Mouse (Mus musculus) thymus, postnatal 10 days (tissue): ENCODE measurements around the gene Krtap4-1.
"Not testable (repeated sequence)": the region's sequence is repeated elsewhere in the genome, so short reads cannot be mapped to it uniquely, and the experiment has no call there.

Source experiments
- DNase-seq, 2 experiments: peaks; one replicate each; pipeline ENCODE4 v3.0.0; 2021; ENCODE audit warnings: low spot score in 2 of 2

The Krtap4-1 gene

GRCm38 (mm10) chr11:99628138-99628537 lies at the start of gene Krtap4-1:
Krtap4-1 (minus strand) TSS chr11:99628238.
- no peak for DNase-seq

DNA sequence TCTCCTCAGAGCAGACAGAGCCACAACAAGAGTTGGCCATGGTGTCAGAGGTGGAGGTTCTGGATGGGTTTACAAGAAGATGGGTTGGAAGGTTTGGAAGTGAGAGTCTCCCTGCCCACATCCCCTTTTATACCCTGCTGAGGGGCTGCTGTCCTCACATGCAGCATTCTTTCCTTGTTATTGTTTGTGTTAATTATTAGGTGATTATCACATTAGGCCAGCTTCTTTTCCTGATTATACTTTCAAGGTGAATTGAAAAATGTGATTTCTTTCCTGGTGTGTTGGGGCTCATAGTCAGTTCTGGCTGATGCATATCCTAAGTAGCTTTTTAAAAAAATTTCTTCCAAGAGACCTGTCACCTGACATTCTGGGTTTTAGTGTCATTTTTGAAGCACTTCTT lies 37.8 kb upstream of the Krtap4-1 start, which contains the start of gene Krtap4-6:
Gene Krtap4-6 (minus strand): TSS at position 101 of the 400 bp plus-strand sequence.
- DNase-seq, result no peak

DNA sequence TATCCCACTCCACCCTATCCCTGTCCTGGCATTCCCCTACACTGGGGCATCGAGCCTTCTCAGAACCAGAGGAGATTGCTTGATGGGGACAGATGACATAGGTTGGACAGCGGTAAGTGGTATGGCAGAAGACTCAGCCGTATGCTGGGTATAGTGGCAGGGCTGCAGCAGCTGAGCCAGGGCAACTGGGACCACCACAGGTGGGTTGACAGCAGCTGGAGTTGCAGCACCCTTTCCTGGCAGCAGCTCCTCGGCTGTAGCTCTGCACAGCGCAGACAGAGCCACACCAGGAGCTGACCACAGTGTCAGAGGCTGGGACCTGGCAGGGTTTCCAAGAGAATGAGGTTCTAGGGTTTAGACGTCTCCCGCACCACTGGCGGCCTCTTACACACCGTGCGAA lies 34.8 kb upstream of the Krtap4-1 start:
- DNase-seq, result no peak

- no peak for DNase-seq
Observed at GRCm38 (mm10) chr11:99659256-99659655, 31.2 kb upstream of the Krtap4-1 start.

DNA sequence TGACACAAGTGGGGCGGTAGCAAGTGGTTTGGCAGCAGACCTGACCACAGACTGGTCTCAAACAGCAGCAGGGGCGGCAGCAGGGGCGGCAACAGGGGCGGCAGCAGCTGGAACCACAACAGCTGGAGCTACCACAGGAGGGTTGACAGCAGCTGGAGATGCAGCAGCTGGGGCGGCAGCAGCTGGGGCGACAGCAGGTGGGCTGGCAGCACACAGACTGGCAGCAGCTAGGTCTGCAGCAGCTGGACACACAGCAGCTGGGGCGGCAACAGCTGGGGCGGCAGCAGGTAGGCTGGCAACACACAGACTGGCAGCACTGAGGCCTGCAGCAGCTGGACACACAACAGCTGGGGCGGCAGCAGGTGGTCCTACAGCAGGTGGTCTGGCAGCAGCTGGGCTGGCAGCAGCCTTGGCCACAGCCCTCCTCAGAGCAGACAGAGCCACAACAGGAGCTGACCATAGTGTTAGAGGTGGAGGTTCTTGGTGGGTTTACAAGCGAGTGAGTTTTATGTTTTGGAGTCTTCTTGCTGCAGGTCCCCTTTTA lies 30.5 kb upstream of the Krtap4-1 start, which contains the start of gene Gm11563:
Gene Gm11563 (minus strand): TSS at position 494 of the 544 bp plus-strand sequence.
- not testable (repeated sequence) for DNase-seq

DNA sequence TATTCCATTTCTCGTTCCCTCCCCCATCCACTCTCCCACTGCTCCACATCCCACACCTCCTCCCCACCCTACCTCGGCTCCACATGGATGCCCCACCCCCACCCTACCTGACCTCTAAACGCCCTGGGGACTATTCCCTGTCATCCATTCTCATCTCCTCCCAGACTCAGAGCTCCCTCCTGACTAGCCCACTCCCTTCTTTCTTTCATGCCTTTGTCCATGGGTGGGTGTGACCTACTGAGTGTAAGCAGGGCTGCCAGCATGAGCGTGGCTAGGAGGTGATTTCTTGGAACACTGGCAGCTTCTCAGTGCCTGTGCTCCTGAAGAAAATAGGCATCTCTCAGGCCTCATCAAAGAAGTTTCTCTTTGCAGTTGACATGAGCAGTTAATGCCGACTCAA lies 29.0 kb upstream of the Krtap4-1 start:
- no peak for DNase-seq

DNA sequence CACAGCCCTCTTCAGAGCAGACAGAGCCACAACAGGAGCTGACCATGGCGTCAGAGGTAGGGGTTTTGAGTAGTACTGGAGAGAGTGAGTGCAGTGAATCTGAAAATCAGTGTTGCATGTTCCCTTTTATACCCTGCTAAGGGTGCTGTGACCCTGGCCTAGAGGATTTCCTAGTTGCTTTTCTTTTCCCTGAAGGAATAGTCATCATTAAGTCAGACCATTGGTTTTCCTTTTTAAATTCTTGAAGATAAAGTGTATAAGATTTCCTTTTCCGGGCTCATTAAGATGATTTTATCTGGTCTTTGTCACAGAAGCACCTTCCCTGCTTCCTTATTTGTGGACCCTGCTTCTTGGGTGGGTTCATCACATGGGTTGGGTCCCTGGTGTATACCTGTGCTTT lies 22.1 kb upstream of the Krtap4-1 start, which contains the start of gene Gm11555:
Gene Gm11555 (minus strand): TSS at position 101 of the 400 bp plus-strand sequence.
- DNase-seq, result no peak

DNA sequence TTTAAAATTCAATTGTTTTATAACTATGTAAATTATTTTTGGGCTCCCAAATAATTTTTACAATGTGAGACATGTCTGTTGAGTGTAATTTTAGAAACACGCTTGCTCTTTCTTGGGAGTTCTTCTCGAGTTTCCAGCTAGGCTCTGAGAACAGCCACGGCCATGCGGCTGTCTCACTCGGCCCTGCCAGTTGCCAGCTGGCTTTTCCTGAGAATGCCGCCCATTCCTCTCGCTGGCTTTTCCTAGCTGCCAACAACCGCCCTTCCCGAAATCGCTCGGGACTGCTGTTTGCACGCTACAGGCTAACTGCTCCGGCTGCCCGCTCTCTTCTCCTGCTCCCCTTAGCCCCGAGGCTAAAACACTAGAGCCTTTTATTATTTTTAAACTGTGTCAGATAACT lies 18.4 kb upstream of the Krtap4-1 start:
- no peak for DNase-seq

DNA sequence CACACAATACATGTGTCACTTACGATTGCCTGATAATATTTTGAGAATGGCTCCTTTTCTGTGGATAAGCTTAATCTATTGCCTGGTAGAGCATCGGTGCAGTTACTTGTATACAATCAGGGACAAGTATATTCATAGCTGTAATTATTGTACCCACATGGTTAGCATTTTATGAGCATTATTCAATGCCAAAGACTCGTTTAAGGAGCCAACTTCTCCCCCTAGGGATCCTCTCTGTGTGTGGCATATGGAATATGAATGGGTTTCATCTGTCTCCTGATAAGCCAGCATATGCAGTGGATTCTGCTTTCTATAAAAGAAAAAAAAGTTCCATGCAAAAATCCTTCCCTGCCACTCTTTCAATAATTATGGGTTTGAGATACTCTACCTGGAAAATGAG lies 16.3 kb upstream of the Krtap4-1 start:
- no peak for DNase-seq

DNA sequence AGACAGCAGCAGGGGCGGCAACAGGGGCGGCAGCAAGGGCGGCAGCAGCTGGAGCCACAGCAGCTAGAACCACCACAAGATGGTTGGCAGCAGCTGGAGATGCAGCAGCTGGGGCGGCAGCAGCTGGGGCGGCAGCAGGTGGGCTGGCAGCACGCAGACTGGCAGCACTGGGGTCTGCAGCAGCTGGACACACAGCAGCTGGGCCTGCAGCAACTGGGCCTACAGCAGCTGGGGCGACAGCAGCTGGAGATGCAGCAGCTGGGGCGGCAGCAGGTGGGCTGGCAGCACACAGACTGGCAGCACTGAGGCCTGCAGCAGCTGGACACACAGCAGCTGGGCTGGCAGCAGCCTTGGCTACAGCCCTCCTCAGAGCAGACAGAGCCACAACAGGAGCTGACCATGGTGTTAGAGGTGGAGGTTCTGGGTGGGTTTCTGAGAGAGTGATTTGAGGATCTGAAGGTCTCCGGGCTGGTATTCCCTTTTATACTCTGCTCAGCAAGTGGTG lies 15.6 kb upstream of the Krtap4-1 start, which contains the start of gene Krtap4-7:
Gene Krtap4-7 (minus strand): TSS at position 455 of the 505 bp plus-strand sequence.
- not testable (repeated sequence) for DNase-seq

- no peak for DNase-seq
Observed at GRCm38 (mm10) chr11:99640926-99641325, 12.9 kb upstream of the Krtap4-1 start.

GRCm38 (mm10) chr11:99637086-99637485 lies 9.0 kb upstream of the Krtap4-1 start:
- no peak for DNase-seq

GRCm38 (mm10) chr11:99634653-99635134 lies 6.7 kb upstream of the Krtap4-1 start, which contains the start of gene Krtap4-2:
Krtap4-2 (minus strand) TSS chr11:99635084.
- no peak for DNase-seq

DNA sequence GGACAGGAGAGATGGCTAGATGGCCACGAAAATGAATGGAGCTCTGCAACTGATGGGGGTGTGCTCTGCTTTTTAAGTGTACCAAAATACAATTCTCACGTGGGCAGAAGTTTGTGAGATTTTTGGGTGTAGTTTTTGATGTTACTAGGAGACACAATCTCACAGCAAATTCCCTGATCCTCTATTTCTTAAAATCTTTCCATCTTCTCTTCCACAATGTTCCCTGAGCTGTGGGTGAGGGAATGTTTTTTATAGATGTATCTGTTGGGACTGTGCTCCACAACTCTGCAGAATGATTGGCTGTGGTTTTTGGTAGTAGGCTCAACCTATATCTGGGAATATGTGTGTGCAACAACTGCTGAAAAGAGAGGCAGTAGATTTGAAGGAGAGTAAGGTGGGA lies 5.3 kb upstream of the Krtap4-1 start:
- no peak for DNase-seq

GRCm38 (mm10) chr11:99630890-99631289 lies 2.9 kb upstream of the Krtap4-1 start:
- DNase-seq, result no peak

DNA sequence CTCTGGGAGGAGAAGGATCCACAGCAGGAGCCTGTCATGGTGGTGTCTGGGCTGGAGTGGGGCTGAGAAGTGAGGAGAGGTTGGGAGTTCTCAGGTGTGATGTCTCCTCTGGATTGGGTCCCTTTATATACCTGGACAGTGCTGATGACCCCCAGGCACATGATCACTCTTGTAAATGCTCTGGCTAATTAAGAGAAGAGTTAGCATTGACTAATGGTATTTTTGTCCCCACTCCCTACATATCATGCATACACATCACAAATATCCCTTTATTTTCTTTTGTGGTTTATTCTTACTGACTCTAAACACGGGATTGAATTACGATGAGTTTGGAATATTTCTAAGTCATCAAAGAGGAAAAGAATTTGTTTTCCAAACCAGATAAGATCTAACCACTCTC lies 7.7 kb downstream of the Krtap4-1 start, which contains the start of gene Gm11562:
Gene Gm11562 (minus strand): TSS at position 101 of the 400 bp plus-strand sequence.
- no peak for DNase-seq

GRCm38 (mm10) chr11:99614796-99615363 lies 13.2 kb downstream of the Krtap4-1 start, which contains the start of gene Krtap2-4:
Krtap2-4 (minus strand) TSS chr11:99614846.
- DNase-seq, result no peak

DNA sequence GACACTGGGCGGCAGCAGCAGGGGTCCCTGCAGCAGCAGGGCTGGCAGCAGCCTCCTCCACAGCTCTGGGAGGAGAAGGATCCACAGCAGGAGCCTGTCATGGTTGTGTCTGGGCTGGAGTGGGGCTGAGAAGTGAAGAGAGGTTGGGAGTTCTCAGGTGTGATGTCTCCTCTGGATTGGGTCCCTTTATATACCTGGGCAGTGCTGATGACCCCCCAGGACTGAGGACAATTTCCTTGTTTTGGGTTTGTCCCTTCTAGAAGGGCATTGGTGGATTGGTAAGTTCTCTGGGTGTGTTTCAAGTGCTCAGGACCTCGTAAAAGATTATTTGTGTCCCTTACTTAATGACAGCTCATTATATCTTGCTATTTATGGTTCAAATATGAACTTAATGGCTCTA lies 17.9 kb downstream of the Krtap4-1 start, which contains the start of gene Gm11937:
Gene Gm11937 (minus strand): TSS at position 101 of the 400 bp plus-strand sequence.
- not testable (repeated sequence) for DNase-seq

- DNase-seq, result no peak
Observed at GRCm38 (mm10) chr11:99609126-99609525, 18.9 kb downstream of the Krtap4-1 start.

- DNase-seq, result not testable (repeated sequence)
Observed at GRCm38 (mm10) chr11:99603208-99603607, 24.8 kb downstream of the Krtap4-1 start, which contains the start of gene Gm11938. Gm11938 (minus strand) TSS chr11:99603308.

DNA sequence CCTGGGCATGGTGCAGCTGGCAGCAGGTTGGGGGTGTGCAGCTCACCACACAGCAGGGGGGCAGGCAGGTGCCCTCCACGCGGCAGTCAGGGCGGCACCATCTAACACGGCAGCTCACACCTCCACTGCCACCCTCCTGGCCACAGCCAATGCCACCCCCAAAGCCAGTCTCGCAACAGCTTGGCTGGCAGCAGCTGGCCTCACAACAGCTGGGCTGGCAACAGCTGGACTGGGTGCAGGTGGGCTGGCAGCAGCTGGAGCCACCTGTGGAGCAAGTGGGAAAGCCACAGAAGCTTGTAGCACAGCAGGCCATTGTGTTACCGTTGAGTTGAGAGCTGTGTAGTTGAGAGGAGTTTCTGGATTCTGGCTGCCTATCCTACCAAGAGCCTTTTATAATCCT lies 30.3 kb downstream of the Krtap4-1 start, which contains the start of gene Krtap9-3:
Gene Krtap9-3 (minus strand): TSS at position 364 of the 400 bp plus-strand sequence.
- DNase-seq, result not testable (repeated sequence)

- DNase-seq, result no peak
Observed at GRCm38 (mm10) chr11:99590981-99591380, 37.1 kb downstream of the Krtap4-1 start, which contains the start of gene Krtap1-3. Krtap1-3 (minus strand) TSS chr11:99591339.
